Mouse (Mus musculus) cortical plate, adult 2 months (tissue): ENCODE data around the gene Caps2.

Experiments
- CTCF ChIP-seq: fragments of 200-500 bp; IDR thresholded peaks from 2 replicates; pipeline ENCODE4 v1.5.1; 2011; ENCODE audit warnings: mild to moderate bottlenecking, control low read depth, low read length; ENCODE audit not compliant: insufficient read depth; ENCODE audit errors: extremely low read depth
- POLR2A ChIP-seq: fragments of 200-500 bp; IDR thresholded peaks from 2 replicates; pipeline ENCODE4 v1.6.1; 2011; ENCODE audit warnings: mild to moderate bottlenecking, low read length, control low read depth; ENCODE audit not compliant: insufficient read depth; ENCODE audit errors: extremely low read depth

DNA sequence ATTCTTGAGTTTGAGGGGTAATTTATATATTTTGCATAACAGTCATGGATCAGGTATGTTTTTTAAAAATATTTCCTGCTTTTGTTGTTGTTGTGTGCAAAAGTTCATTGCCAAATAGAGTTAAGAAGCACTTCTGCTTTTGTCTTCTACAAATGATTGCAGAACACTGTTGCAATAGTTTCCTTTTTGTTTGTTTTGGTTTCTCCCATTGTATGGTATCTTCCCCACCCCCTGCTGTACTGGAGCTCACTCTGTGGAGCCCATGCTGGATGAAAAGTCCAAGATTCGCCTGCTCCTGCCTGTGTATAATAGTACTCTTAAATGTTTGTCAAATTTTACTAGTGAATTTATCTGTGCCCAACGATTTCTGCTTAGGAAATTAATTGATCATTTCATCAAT is 23.6 kb upstream of the Caps2 start:
- TF ChIP-seq POLR2A (no peak), CTCF (no peak)
